Mouse (Mus musculus): ENCODE measurements around the gene Pigr. TPM values are rescaled to one million over a fixed set of nuclear protein-coding genes. Genes with fewer than 3 reads are reported as not detected.

Gene Pigr
- polyA plus RNA-seq, 1 experiment: 0.01 TPM

GRCm38 (mm10) chr1:130799399-130799798 is 27.1 kb upstream of the Pigr start:
- TF ChIP-seq TAL1 (IDR thresholded peaks at IDR 0.05; ENCODE audit: low read length) (no peak), GATA1 (IDR thresholded peaks at IDR 0.05; ENCODE audit: low read length) (no peak)
- no peaks in the 10 kb centered on the region for H3K27me3 ChIP-seq (ENCODE audit: control insufficient read depth)
- H3K4me3 ChIP-seq (replicated peaks): no peak overlapping the region
- H3K4me1 ChIP-seq (ENCODE audit: control insufficient read depth): no peaks in the 10 kb centered on the region
- no peaks in the 10 kb centered on the region for H3K9me3 ChIP-seq (ENCODE audit: control insufficient read depth, low read length)
- no peaks in the 10 kb centered on the region for H3K36me3 ChIP-seq (ENCODE audit: control insufficient read depth)

DNA sequence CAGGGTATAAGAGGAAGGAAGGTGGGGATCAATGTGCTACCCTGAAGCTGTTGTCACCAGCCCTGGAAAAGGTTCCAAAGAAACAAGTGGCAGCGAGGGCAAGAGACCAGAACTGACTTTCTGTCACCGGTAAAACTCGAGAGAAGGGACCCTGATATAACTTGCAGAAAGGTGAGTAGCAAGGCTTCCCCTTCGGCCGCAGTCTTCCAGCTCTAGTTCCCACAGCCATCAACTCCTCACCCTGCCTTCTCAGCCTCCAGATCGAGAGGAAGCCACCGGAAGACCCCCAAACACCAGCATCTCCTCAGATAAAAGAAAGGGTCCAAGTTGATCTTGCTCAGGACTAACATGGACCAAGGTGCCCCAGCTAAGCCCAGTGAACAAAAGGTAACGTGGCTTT is 25.9 kb upstream of the Pigr start, which contains the start of gene Fcamr:
TSS of gene Fcamr (plus strand) at position 301 of the 400 bp plus-strand sequence.
- no peaks in the 10 kb centered on the region for H3K4me1 ChIP-seq (ENCODE audit: control insufficient read depth)
- no peaks in the 10 kb centered on the region for H3K9me3 ChIP-seq (ENCODE audit: control insufficient read depth, low read length)
- no peak within 1 kb of the TSS for H3K4me3 ChIP-seq (replicated peaks)
- TF ChIP-seq GATA1 (IDR thresholded peaks at IDR 0.05; ENCODE audit: low read length): no peak
- no peak for TF ChIP-seq TAL1 (IDR thresholded peaks at IDR 0.05; ENCODE audit: low read length)
- no peaks in the 10 kb centered on the region for H3K27me3 ChIP-seq (ENCODE audit: control insufficient read depth)
- no peaks in the 10 kb centered on the region for H3K36me3 ChIP-seq (ENCODE audit: control insufficient read depth)

GRCm38 (mm10) chr1:130801511-130801910 is 25.0 kb upstream of the Pigr start:
- Histone ChIP-seq H3K4me1 (ENCODE audit: control insufficient read depth) (no peaks in the 10 kb centered on the region), H3K4me3 (replicated peaks) (no peak overlapping the region), H3K9me3 (ENCODE audit: control insufficient read depth, low read length) (no peaks in the 10 kb centered on the region), H3K36me3 (ENCODE audit: control insufficient read depth) (no peaks in the 10 kb centered on the region), H3K27me3 (ENCODE audit: control insufficient read depth) (no peaks in the 10 kb centered on the region)
- TF ChIP-seq GATA1 (IDR thresholded peaks at IDR 0.05; ENCODE audit: low read length) (no peak), TAL1 (IDR thresholded peaks at IDR 0.05; ENCODE audit: low read length) (no peak)

DNA sequence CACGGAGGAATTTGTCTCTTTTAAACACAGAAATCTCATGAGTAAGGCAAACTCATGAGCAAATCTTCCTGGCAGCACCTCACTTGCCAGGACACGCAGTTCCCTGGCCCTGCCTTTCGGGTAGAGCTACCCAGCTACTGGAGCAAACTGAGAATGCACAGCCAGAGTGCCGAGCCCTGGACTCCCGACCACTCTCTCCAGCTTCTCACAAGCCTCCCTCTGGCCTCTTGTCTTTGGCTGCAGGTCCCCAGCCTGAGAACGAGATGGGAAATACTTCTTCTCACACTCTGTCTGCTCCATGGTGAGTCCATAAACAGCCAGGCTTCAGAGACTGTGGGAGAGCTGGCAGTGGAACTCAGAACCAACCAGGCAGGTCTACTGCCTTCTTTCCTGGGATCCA is 23.5 kb upstream of the Pigr start:
- Histone ChIP-seq H3K4me3 (replicated peaks) (no peak overlapping the region), H3K4me1 (ENCODE audit: control insufficient read depth) (no peaks in the 10 kb centered on the region), H3K27me3 (ENCODE audit: control insufficient read depth) (no peaks in the 10 kb centered on the region), H3K36me3 (ENCODE audit: control insufficient read depth) (no peaks in the 10 kb centered on the region), H3K9me3 (ENCODE audit: control insufficient read depth, low read length) (no peaks in the 10 kb centered on the region)
- TF ChIP-seq TAL1 (IDR thresholded peaks at IDR 0.05; ENCODE audit: low read length): no peak
- no peak for TF ChIP-seq GATA1 (IDR thresholded peaks at IDR 0.05; ENCODE audit: low read length)

DNA sequence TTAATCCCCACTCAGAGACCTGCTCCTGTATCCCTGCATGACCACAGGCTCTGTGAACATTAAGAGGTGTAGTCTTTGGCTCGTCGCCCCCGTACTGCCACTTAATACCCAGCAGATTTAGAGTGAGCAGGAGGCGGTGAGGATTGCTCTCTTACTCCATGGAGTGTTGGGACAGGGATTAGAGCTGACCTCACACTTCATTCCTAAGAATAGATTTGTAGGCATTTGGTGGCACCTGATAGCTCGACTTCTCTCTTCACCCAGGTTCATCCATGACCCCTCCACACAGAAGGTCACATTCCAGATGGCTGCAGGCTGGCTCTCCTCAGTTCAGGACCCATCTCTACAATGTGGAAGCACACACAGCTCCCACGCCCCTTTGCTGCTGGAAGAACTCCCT is 22.2 kb upstream of the Pigr start:
- Histone ChIP-seq H3K9me3 (ENCODE audit: control insufficient read depth, low read length) (no peaks in the 10 kb centered on the region), H3K27me3 (ENCODE audit: control insufficient read depth) (no peaks in the 10 kb centered on the region), H3K4me1 (ENCODE audit: control insufficient read depth) (no peaks in the 10 kb centered on the region), H3K4me3 (replicated peaks) (no peak overlapping the region), H3K36me3 (ENCODE audit: control insufficient read depth) (no peaks in the 10 kb centered on the region)
- TF ChIP-seq TAL1 (IDR thresholded peaks at IDR 0.05; ENCODE audit: low read length): no peak
- TF ChIP-seq GATA1 (IDR thresholded peaks at IDR 0.05; ENCODE audit: low read length): no peak

DNA sequence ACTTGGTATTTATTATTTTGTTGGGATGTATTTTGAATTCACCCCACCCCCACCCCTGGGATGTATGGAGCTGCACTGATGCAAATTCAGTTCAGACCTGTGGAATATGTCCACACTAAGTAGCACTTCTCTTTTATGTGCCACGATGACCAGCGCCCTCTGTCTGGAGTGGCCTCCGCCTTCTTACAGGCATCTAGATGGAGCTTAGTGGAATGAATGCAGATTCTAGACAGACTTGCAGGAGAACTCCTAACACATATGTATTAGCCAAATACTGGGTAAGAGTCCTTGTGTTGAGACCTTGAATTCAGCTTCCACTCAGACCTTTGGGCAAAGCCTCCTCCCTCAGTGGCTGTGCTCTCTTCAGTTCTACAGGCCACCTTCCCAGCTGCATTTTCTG is 15.6 kb upstream of the Pigr start:
- no peaks in the 10 kb centered on the region for H3K4me1 ChIP-seq (ENCODE audit: control insufficient read depth)
- no peak for TF ChIP-seq GATA1 (IDR thresholded peaks at IDR 0.05; ENCODE audit: low read length)
- TF ChIP-seq TAL1 (IDR thresholded peaks at IDR 0.05; ENCODE audit: low read length): no peak
- no peaks in the 10 kb centered on the region for H3K36me3 ChIP-seq (ENCODE audit: control insufficient read depth)
- H3K4me3 ChIP-seq (replicated peaks): no peak overlapping the region
- H3K27me3 ChIP-seq (ENCODE audit: control insufficient read depth): no peaks in the 10 kb centered on the region
- no peaks in the 10 kb centered on the region for H3K9me3 ChIP-seq (ENCODE audit: control insufficient read depth, low read length)

DNA sequence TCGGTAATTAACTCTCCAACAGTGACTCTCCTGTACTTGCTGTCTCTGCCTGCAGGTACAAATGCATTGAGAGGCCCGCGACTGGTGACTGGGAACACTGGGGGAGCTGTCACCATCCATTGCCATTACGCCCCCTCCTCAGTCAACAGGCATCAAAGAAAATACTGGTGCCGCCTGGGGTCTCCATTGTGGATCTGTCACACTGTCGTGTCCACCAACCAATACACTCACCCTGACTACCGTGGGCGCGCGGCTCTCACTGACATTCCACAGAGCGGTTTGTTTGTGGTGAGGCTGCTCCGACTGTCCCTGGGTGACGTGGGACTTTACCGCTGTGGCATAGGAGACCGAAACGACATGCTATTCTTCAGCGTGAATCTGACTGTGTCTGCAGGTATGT is 15.2 kb upstream of the Pigr start:
- Histone ChIP-seq H3K27me3 (ENCODE audit: control insufficient read depth) (no peaks in the 10 kb centered on the region), H3K36me3 (ENCODE audit: control insufficient read depth) (no peaks in the 10 kb centered on the region), H3K4me1 (ENCODE audit: control insufficient read depth) (no peaks in the 10 kb centered on the region), H3K4me3 (replicated peaks) (no peak overlapping the region), H3K9me3 (ENCODE audit: control insufficient read depth, low read length) (no peaks in the 10 kb centered on the region)
- TF ChIP-seq TAL1 (IDR thresholded peaks at IDR 0.05; ENCODE audit: low read length): no peak
- no peak for TF ChIP-seq GATA1 (IDR thresholded peaks at IDR 0.05; ENCODE audit: low read length)

GRCm38 (mm10) chr1:130819737-130820136 is 6.7 kb upstream of the Pigr start:
- H3K36me3 ChIP-seq (ENCODE audit: control insufficient read depth): no peaks in the 10 kb centered on the region
- TF ChIP-seq TAL1 (IDR thresholded peaks at IDR 0.05; ENCODE audit: low read length) (no peak), GATA1 (IDR thresholded peaks at IDR 0.05; ENCODE audit: low read length) (no peak)
- no peak overlapping the region for H3K4me3 ChIP-seq (replicated peaks)

DNA sequence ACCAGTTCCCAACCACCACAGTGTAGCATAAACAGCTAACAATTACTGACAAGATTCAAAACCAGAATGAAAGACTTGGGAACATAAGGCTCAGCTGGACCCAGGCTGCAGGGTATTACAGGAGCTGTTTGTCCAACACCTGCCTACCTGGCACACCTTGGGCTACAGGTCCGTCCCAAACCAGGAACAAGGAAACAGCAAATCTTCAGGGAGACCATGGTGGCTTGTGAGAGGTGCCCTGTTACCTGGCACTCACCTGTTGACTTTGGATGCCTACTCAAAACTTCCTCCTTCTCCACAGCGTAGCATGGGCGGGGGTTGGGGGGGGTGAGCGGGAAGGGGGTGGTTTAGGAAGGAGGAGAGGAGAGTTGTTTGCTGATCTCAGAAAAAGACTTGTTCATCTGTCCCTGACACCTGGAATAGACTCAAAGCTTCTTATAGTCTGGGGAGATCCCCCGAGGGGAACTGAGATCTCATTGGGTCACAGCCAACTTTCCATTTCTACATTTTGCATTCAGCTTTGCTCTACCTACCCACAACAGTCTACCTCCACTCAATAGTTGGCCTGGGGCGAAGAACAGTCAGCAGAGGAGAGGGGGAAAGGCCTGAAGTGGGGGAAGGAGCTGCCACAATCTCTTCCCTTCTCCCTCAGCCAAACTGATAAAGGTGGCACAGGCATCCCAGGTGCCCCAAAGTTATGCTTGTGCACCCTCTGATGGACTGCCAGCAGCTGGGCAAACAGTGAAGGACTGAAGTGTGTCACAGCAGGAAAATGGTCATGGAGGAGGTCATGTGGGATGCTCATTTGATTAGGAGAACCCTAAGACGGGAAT is 6.0 kb upstream of the Pigr start:
- TF ChIP-seq GATA1 (IDR thresholded peaks at IDR 0.05; ENCODE audit: low read length) (no peak), TAL1 (IDR thresholded peaks at IDR 0.05; ENCODE audit: low read length) (no peak)
- H3K4me3 ChIP-seq (replicated peaks): no peak overlapping the region
- H3K27me3 ChIP-seq (ENCODE audit: control insufficient read depth): no peaks in the 10 kb centered on the region
- H3K36me3 ChIP-seq (ENCODE audit: control insufficient read depth): no peaks in the 10 kb centered on the region
- no peaks in the 10 kb centered on the region for H3K4me1 ChIP-seq (ENCODE audit: control insufficient read depth)
- H3K9me3 ChIP-seq (ENCODE audit: control insufficient read depth, low read length): no peaks in the 10 kb centered on the region

More at GRCm38 (mm10) chr1:130819737-130820136, 6.7 kb upstream of the Pigr start:
- no peaks in the 10 kb centered on the region for H3K4me1 ChIP-seq (ENCODE audit: control insufficient read depth)
- H3K9me3 ChIP-seq (ENCODE audit: control insufficient read depth, low read length): no peaks in the 10 kb centered on the region
- no peaks in the 10 kb centered on the region for H3K27me3 ChIP-seq (ENCODE audit: control insufficient read depth)

- H3K4me1 ChIP-seq (ENCODE audit: control insufficient read depth): no peaks in the 10 kb centered on the region
- H3K27me3 ChIP-seq (ENCODE audit: control insufficient read depth): no peaks in the 10 kb centered on the region
- H3K4me3 ChIP-seq (replicated peaks): no peak overlapping the region
- H3K36me3 ChIP-seq (ENCODE audit: control insufficient read depth): no peaks in the 10 kb centered on the region
- no peaks in the 10 kb centered on the region for H3K9me3 ChIP-seq (ENCODE audit: control insufficient read depth, low read length)
- TF ChIP-seq GATA1 (IDR thresholded peaks at IDR 0.05; ENCODE audit: low read length): no peak
- TF ChIP-seq TAL1 (IDR thresholded peaks at IDR 0.05; ENCODE audit: low read length): no peak
Observed at GRCm38 (mm10) chr1:130821149-130821471, 5.4 kb upstream of the Pigr start.

Measured in erythroblast, embryonic 14.5 days (primary cell).